Mouse (Mus musculus) thymus, adult 2 months (tissue): ENCODE measurements around the gene RPS10-NUDT3.

Source experiments
- CTCF ChIP-seq: fragments of 200-500 bp; IDR thresholded peaks from 2 replicates; pipeline ENCODE4 v1.5.1; 2012; ENCODE audit warnings: mild to moderate bottlenecking, control low read depth, low read length, moderate library complexity, borderline replicate concordance; ENCODE audit not compliant: control insufficient read depth, poor library complexity, insufficient read depth; ENCODE audit errors: extremely low read depth
- POLR2A ChIP-seq: fragments of 200-500 bp; IDR thresholded peaks from 2 replicates; pipeline ENCODE4 v1.6.1; 2012; ENCODE audit warnings: mild to moderate bottlenecking, low read length, control low read depth, moderate library complexity; ENCODE audit not compliant: control insufficient read depth, poor library complexity, insufficient read depth; ENCODE audit errors: extremely low read depth

GRCm38 (mm10) chr17:27555075-27555511 is 79.9 kb downstream of the RPS10-NUDT3 start:
- TF ChIP-seq CTCF, result no peak
- TF ChIP-seq POLR2A, result no peak
